Mouse (Mus musculus): Measurements from ENCODE around the gene Tbc1d13. TPM values are rescaled to one million over a fixed set of nuclear protein-coding genes. Genes with fewer than 3 reads are reported as not detected.

Gene Tbc1d13
- 7.8 TPM for polyA plus RNA-seq (2014; fragmentation: Illumina TruSeq; extraction: RNeasy Lipid Tissue Mini Kit (QIAGEN cat#74804); ENCODE audit: low read depth, low replicate concordance)

DNA sequence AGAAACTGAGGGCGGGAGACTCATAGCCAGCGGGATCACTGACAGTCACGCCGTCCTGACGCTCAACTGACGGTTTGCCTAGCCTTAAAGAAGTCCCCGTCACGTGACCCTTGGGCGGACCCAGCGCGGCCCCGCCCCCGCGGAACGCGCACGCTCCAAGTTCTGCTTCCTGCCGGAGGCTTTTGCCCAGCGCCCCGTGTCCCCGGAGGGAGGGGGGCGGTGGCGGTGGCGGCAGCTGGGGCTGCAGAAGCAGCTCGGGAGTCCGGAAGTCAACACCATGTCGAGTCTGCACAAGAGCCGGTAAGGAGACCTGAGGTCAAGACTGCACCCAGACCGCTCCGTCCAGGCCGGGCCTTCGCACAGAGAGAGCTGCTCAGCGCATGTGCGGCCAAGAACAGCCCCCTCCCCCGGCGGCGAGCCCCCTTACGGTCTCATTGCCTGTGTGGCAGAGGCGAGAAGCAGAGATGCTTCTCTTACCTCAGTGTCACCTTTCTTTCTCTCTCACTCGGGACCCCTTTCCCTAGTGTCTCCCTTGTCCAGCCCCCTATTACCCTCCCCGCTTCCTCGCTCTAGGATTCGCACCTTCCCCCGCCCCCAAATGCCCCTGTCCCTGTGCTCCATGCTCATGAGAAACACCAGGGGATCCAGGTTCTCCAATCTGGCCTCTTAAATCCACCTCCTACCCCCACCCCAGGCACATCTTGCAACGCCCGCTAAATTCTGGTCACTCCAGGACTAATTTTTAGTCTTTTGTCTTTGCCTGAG lies at the start of gene Tbc1d13:
Gene Tbc1d13, plus strand, starts transcription at position 134 of the 765 bp plus-strand sequence.

DNA sequence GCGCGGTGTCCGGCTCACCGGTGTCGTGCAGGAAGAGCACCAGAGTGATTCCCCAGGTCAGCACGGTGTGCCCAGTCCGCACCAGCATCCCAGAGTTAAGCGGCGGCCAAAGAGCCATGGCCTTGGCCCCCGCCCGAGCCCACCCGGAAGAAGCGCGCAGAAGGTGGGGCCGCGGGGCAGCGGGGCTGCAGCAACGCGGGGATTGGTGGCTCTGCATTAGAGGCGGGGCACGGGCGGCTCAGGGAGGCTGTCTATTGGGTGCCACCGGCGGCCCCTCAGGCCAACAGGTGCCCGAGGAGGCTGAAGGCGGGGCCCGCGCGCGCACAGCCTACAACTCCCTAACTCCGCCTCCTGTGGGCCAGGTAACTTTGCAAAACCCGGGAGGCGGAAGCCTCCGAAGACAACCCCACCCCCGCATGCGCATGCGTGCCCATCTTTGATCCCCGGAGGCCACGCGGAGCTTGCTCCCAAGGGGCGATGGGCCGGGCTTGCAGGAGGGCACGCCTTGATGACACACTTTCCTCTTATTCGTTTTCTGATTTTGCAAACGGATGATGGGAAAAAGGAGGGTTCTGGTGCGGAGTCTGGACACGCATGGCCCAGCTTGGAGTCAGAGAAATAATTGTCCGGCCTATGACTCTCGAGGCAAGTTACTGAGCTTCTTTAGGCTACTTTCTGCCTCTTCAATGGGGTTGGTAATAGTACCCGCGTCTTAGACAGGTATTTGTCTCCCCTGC lies 39.9 kb upstream of the Tbc1d13 start, which contains the start of gene Zdhhc12:
Gene Zdhhc12, minus strand, starts transcription at position 178 of the 737 bp plus-strand sequence.

DNA sequence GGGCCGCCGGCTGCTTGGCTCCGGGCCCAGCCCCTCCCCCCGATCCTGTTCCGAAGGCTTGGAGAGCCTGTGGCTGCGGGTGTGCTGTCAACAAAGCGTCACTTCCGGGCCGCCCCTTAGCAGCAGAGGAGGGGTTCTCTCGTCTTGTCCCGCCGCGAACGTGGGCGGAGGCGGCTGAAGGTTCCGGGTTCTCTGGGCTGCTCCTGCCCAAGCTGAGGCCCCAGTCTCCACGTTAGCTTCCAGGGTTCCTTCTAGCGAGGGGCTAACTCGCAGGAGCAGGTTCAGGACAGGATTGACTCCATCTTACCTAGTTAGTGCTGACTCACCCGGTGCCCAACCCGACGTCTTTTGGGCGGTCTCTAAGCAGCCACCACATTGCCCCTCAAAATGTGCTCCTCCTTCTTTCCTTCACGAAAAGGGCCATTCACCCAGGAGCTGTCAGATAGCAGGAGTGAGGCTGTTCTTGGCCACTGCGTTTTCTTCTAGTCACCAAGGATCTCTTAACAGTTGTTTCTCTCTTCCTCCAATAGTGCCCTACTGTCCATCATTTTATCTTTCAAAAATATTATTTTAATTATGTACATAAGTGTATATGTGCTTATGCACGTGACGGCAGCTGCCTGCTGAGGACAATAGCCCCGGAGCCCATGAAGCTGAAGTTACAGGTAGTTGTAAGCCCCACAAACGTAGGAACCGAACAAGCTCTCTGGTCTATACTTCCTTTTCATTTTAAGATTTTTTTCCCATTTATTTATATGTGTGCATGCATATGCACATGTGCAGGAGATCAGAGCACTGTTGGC lies 8.9 kb upstream of the Tbc1d13 start, which contains the start of gene Zer1:
Gene Zer1, minus strand, starts transcription at position 114 of the 803 bp plus-strand sequence.

GRCm38 (mm10) chr2:30171371-30171996 lies 37.9 kb downstream of the Tbc1d13 start, which contains the start of gene Endog:
TSS of gene Endog (plus strand) at chr2:30171493.

DNA sequence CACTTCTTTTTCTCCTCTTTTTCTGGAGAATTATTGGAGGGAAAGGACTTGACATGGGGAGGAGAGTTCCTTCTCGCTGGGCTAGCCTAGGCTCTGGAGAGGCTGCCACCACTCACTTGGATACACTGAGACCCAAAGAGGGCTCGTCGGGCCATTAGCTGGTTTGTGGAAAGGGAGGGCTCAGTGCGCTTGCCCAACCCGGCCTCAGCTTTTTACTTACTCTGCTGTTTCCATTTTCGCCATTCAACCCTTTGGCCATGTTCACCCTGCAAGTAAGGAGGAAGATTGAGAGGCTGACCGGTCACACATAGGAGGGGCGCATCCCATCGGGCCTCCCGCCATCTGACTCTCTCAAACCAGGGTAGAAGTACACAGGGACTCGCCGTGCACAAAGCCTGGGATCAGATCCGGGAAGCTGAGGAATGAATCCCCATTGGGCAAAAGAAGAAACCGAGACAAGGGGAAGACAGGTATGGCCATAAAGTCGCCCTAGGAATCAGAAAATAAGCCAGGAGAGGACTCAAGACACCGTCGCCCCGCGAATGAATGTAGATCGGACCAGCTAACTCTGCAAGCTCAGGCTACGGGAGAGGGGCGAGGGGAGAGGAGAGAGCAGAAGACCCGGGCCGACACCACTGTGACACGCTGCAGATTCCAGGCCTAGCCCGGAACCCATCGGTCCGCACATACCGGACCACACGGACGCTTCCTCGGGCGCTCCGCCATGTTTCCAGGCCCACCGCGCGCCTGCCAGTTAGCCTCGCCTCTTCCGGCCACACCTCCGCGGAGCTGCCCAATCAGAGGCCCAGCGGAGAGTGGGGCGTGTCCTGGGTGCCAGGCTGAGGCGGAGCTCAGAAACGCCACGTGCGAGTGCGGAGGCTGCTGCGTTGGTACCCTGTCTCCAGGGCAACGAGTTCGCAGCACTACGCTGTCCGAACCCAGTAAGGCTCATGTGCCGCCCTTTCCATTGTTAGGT lies 44.4 kb downstream of the Tbc1d13 start, which contains the start of gene Spout1:
Gene Spout1, minus strand, starts transcription at position 760 of the 976 bp plus-strand sequence.

Other genes with a start within 250 kb of the Tbc1d13 start
- gene Odf2, start 244.5 kb upstream of the Tbc1d13 start, polyA plus RNA-seq (2014; fragmentation: Illumina TruSeq; extraction: RNeasy Lipid Tissue Mini Kit (QIAGEN cat#74804); ENCODE audit: low read depth, low replicate concordance): 961 TPM
- gene Gle1, start 198.3 kb upstream of the Tbc1d13 start, polyA plus RNA-seq (2014; fragmentation: Illumina TruSeq; extraction: RNeasy Lipid Tissue Mini Kit (QIAGEN cat#74804); ENCODE audit: low read depth, low replicate concordance): 22.6 TPM
- gene Sptan1, start 168.2 kb upstream of the Tbc1d13 start, polyA plus RNA-seq (2014; fragmentation: Illumina TruSeq; extraction: RNeasy Lipid Tissue Mini Kit (QIAGEN cat#74804); ENCODE audit: low read depth, low replicate concordance): 52.6 TPM
- 3.7 TPM for gene Wdr34, start 84.9 kb upstream of the Tbc1d13 start, polyA plus RNA-seq (2014; fragmentation: Illumina TruSeq; extraction: RNeasy Lipid Tissue Mini Kit (QIAGEN cat#74804); ENCODE audit: low read depth, low replicate concordance)
- 223 TPM for gene Set, start 76.4 kb upstream of the Tbc1d13 start, polyA plus RNA-seq (2014; fragmentation: Illumina TruSeq; extraction: RNeasy Lipid Tissue Mini Kit (QIAGEN cat#74804); ENCODE audit: low read depth, low replicate concordance)
- gene Pkn3, start 56.1 kb upstream of the Tbc1d13 start, polyA plus RNA-seq (2014; fragmentation: Illumina TruSeq; extraction: RNeasy Lipid Tissue Mini Kit (QIAGEN cat#74804); ENCODE audit: low read depth, low replicate concordance): 0.27 TPM
- 6.2 TPM for gene Zdhhc12, start 40.1 kb upstream of the Tbc1d13 start, polyA plus RNA-seq (2014; fragmentation: Illumina TruSeq; extraction: RNeasy Lipid Tissue Mini Kit (QIAGEN cat#74804); ENCODE audit: low read depth, low replicate concordance)
- 3.9 TPM for gene Zer1, start 9.2 kb upstream of the Tbc1d13 start, polyA plus RNA-seq (2014; fragmentation: Illumina TruSeq; extraction: RNeasy Lipid Tissue Mini Kit (QIAGEN cat#74804); ENCODE audit: low read depth, low replicate concordance)
- gene Endog, start 37.7 kb downstream of the Tbc1d13 start, polyA plus RNA-seq (2014; fragmentation: Illumina TruSeq; extraction: RNeasy Lipid Tissue Mini Kit (QIAGEN cat#74804); ENCODE audit: low read depth, low replicate concordance): not detected
- 9.2 TPM for gene Spout1, start 44.7 kb downstream of the Tbc1d13 start, polyA plus RNA-seq (2014; fragmentation: Illumina TruSeq; extraction: RNeasy Lipid Tissue Mini Kit (QIAGEN cat#74804); ENCODE audit: low read depth, low replicate concordance)
- gene Kyat1, start 72.1 kb downstream of the Tbc1d13 start, polyA plus RNA-seq (2014; fragmentation: Illumina TruSeq; extraction: RNeasy Lipid Tissue Mini Kit (QIAGEN cat#74804); ENCODE audit: low read depth, low replicate concordance): 0.71 TPM
- gene Lrrc8a, start 104.0 kb downstream of the Tbc1d13 start, polyA plus RNA-seq (2014; fragmentation: Illumina TruSeq; extraction: RNeasy Lipid Tissue Mini Kit (QIAGEN cat#74804); ENCODE audit: low read depth, low replicate concordance): 0.77 TPM
- gene Gm28035, start 106.8 kb downstream of the Tbc1d13 start, polyA plus RNA-seq (2014; fragmentation: Illumina TruSeq; extraction: RNeasy Lipid Tissue Mini Kit (QIAGEN cat#74804); ENCODE audit: low read depth, low replicate concordance): not detected
- gene Phyhd1, start 132.5 kb downstream of the Tbc1d13 start, polyA plus RNA-seq (2014; fragmentation: Illumina TruSeq; extraction: RNeasy Lipid Tissue Mini Kit (QIAGEN cat#74804); ENCODE audit: low read depth, low replicate concordance): 0.41 TPM
- 16.6 TPM for gene Gm28038, start 147.3 kb downstream of the Tbc1d13 start, polyA plus RNA-seq (2014; fragmentation: Illumina TruSeq; extraction: RNeasy Lipid Tissue Mini Kit (QIAGEN cat#74804); ENCODE audit: low read depth, low replicate concordance)
- 2.2 TPM for gene Dolk, start 152.6 kb downstream of the Tbc1d13 start, polyA plus RNA-seq (2014; fragmentation: Illumina TruSeq; extraction: RNeasy Lipid Tissue Mini Kit (QIAGEN cat#74804); ENCODE audit: low read depth, low replicate concordance)
- 107 TPM for gene Nup188, start 152.7 kb downstream of the Tbc1d13 start, polyA plus RNA-seq (2014; fragmentation: Illumina TruSeq; extraction: RNeasy Lipid Tissue Mini Kit (QIAGEN cat#74804); ENCODE audit: low read depth, low replicate concordance)
- gene Sh3glb2, start 225.6 kb downstream of the Tbc1d13 start, polyA plus RNA-seq (2014; fragmentation: Illumina TruSeq; extraction: RNeasy Lipid Tissue Mini Kit (QIAGEN cat#74804); ENCODE audit: low read depth, low replicate concordance): 0.39 TPM
- 0.29 TPM for gene Miga2, start 230.5 kb downstream of the Tbc1d13 start, polyA plus RNA-seq (2014; fragmentation: Illumina TruSeq; extraction: RNeasy Lipid Tissue Mini Kit (QIAGEN cat#74804); ENCODE audit: low read depth, low replicate concordance)